Mouse (Mus musculus) CH12.LX (cell line): ENCODE data around the gene Ppp1r37. TPM values are rescaled to one million over a fixed set of nuclear protein-coding genes. Genes with fewer than 3 reads are reported as not detected.

Experiments used
- DNase-seq: peaks from one replicate; pipeline ENCODE4 v3.0.0-alpha.2; 2013; ENCODE audit errors: extremely low read depth
- H3K27ac ChIP-seq: 2 replicates; pipeline ENCODE4 v1.5.1; 2012; ENCODE audit warnings: low read depth, mild to moderate bottlenecking, control low read depth, moderate library complexity; ENCODE audit not compliant: insufficient read depth
- H3K27me3 ChIP-seq: replicated peaks from 2 replicates; pipeline ENCODE3; 2012; ENCODE audit warnings: inconsistent platforms
- H3K36me3 ChIP-seq, 2 experiments: replicated peaks in 1 of 2; 2 replicates each; pipeline versions ENCODE3 to v1.6.1; 2012; ENCODE audit warnings: inconsistent platforms in 1 of 2, low read length in 1 of 2, mild to moderate bottlenecking in 1 of 2, mixed read lengths in 1 of 2, moderate library complexity in 1 of 2; ENCODE audit not compliant: control insufficient read depth in 1 of 2, insufficient read depth in 1 of 2
- H3K4me1 ChIP-seq, 2 experiments: 2 replicates each; pipeline ENCODE4 v1.6.1; 2012; ENCODE audit warnings: inconsistent platforms in 1 of 2, moderate library complexity in 1 of 2; ENCODE audit not compliant: insufficient read depth in 2 of 2, control insufficient read depth in 1 of 2
- H3K4me2 ChIP-seq: 2 replicates; pipeline ENCODE4 v1.6.1; 2012; ENCODE audit warnings: low read depth, mild to moderate bottlenecking, control low read depth; ENCODE audit not compliant: poor library complexity, insufficient read depth, severe bottlenecking
- H3K4me3 ChIP-seq, 3 experiments: fragments of 150-350 bp in 1 of 3; sonication (generic) in 1 of 3; replicated peaks in 1 of 3; 2 replicates each; pipeline versions ENCODE3 to v1.5.1; 2011 to 2012; ENCODE audit warnings: low read depth in 2 of 3, low read length in 2 of 3, mild to moderate bottlenecking in 2 of 3, moderate library complexity in 2 of 3, control low read depth in 1 of 3, improper control_type of control experiment in 1 of 3, inconsistent platforms in 1 of 3, mixed read lengths in 1 of 3; ENCODE audit not compliant: poor library complexity in 1 of 3
- H3K79me2 ChIP-seq: replicated peaks from 2 replicates; pipeline ENCODE4 v1.6.1; 2012; ENCODE audit warnings: mild to moderate bottlenecking, moderate library complexity; ENCODE audit not compliant: control insufficient read depth, poor library complexity, insufficient read depth, severe bottlenecking; ENCODE audit errors: extremely low read depth
- H3K9ac ChIP-seq: 2 replicates; pipeline ENCODE4 v1.6.1; 2012; ENCODE audit warnings: low read depth, mild to moderate bottlenecking, control low read depth, moderate library complexity; ENCODE audit not compliant: insufficient read depth
- H3K9me3 ChIP-seq: replicated peaks from 2 replicates; pipeline ENCODE3; 2012; ENCODE audit warnings: low read length, inconsistent platforms, mixed read lengths
- ELF1 ChIP-seq: IDR thresholded peaks from 2 replicates; pipeline ENCODE4 v1.6.1; 2014; ENCODE audit warnings: low read depth, mild to moderate bottlenecking, inconsistent platforms, low read length, improper control_type of control experiment
- GABPA ChIP-seq: IDR thresholded peaks from 2 replicates; pipeline ENCODE4 v1.6.1; 2012; ENCODE audit warnings: low read depth, low read length, improper control_type of control experiment, inconsistent platforms; ENCODE audit not compliant: insufficient replicate concordance
- JUN ChIP-seq: IDR thresholded peaks from 2 replicates; pipeline ENCODE4 v1.6.1; 2011; ENCODE audit warnings: low read depth, mild to moderate bottlenecking, low read length, improper control_type of control experiment, moderate library complexity; ENCODE audit not compliant: insufficient read depth
- JUND ChIP-seq: conservative IDR thresholded peaks from 2 replicates; pipeline ENCODE4 v1.6.1; 2011; ENCODE audit warnings: low read depth, low read length, improper control_type of control experiment
- KAT2A ChIP-seq: IDR thresholded peaks from 2 replicates; pipeline ENCODE4 v1.6.1; 2012; ENCODE audit warnings: low read length, improper control_type of control experiment, inconsistent platforms; ENCODE audit not compliant: insufficient replicate concordance
- MAZ ChIP-seq: IDR thresholded peaks from 2 replicates; pipeline ENCODE4 v1.6.1; 2012; ENCODE audit warnings: low read depth, mild to moderate bottlenecking, inconsistent platforms, low read length, improper control_type of control experiment, moderate library complexity
- MEF2A ChIP-seq: IDR thresholded peaks from 2 replicates; pipeline ENCODE4 v1.6.1; 2014; ENCODE audit warnings: low read depth, mild to moderate bottlenecking, inconsistent platforms, low read length, improper control_type of control experiment, borderline replicate concordance
- MYC ChIP-seq: IDR thresholded peaks from 2 replicates; pipeline ENCODE4 v1.6.1; 2011; ENCODE audit warnings: low read depth, mild to moderate bottlenecking, improper control_type of control experiment, low read length
- NRF1 ChIP-seq: IDR thresholded peaks from 2 replicates; pipeline ENCODE4 v1.6.1; 2014; ENCODE audit warnings: low read depth, mild to moderate bottlenecking, inconsistent platforms, low read length, improper control_type of control experiment, moderate library complexity
- PAX5 ChIP-seq: IDR thresholded peaks from 2 replicates; pipeline ENCODE4 v1.6.1; 2012; ENCODE audit warnings: low read length, inconsistent platforms, mixed read lengths
- POLR2A ChIP-seq: IDR thresholded peaks from 2 replicates; pipeline ENCODE4 v1.6.1; 2011; ENCODE audit warnings: low read depth, mild to moderate bottlenecking, improper control_type of control experiment, low read length
- POLR2AphosphoS2 ChIP-seq: IDR thresholded peaks from 2 replicates; pipeline ENCODE4 v1.6.1; 2011; ENCODE audit warnings: low read depth, low read length, improper control_type of control experiment
- TBP ChIP-seq: conservative IDR thresholded peaks from 2 replicates; pipeline ENCODE4 v1.6.1; 2011; ENCODE audit warnings: low read depth, low read length, improper control_type of control experiment
- ZKSCAN1 ChIP-seq: IDR thresholded peaks from 2 replicates; pipeline ENCODE4 v1.6.1; 2012; ENCODE audit warnings: low read depth, inconsistent platforms, low read length, improper control_type of control experiment, borderline replicate concordance
- dilution Hi-C: fragments of 300-500 bp; cut with MboI; formaldehyde crosslinking; loops from 2 replicates; pipeline ENCODE4 v1.14.3; 2020; ENCODE audit warnings: low sequenced_read_pairs; ENCODE audit not compliant: extremely low pct_unique_long_range_greater_than_20kb, extremely low pct_ligation_motif_present
- in situ Hi-C: fragments of 300-500 bp; cut with MboI; formaldehyde crosslinking; loops from 3 replicates; pipeline ENCODE4 v1.14.3; 2019; ENCODE audit warnings: low sequenced_read_pairs, low pct_ligation_motif_present, low pct_unique_long_range_greater_than_20kb, mixed read lengths
- polyA plus RNA-seq: library from polyadenylated mRNA; unstranded; fragments of >175 nt; gene quantifications from 2 replicates; pipeline ENCODE4 v1.2.1, GENCODE M21; 2012; ENCODE audit warnings: low read depth; ENCODE audit not compliant: insufficient read length
- total RNA-seq, 2 experiments: library from RNA; depleted of rRNA; stranded (reverse); fragments of 300-350 nt in 1 of 2; fragments of >200 nt in 1 of 2; gene quantifications; 2 replicates each; pipeline ENCODE4 v1.2.3; 2012 to 2014

The Ppp1r37 gene
- total and polyA plus RNA-seq, 3 experiments, result 7.3 to 15.7 (median 13.8) TPM

DNA sequence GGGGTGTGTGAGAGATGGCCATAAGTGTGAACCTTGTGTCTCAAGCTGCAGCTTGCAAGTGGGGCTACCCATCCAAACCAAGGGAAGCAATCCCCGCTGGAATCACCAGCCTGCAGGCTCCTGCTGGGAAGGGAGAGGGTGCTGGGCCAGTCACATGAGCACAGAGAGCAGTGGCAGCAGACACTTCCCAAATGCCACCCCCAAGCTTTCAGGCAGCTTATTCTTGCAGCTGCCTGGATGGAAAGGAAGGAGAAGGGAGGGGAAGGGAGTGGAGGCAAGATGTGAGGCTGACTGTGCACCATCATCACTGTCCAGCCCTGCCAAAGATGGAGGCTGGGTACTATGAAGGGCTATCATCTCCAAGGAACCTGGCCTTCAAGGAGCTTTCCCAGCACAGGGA, 8.7 kb downstream of the Ppp1r37 start:
- Histone ChIP-seq H3K36me3 (peaks cover 34 to 92% of the 10 kb centered on the region in 2 experiments), H3K4me1 (peaks cover 1 to 17% of the 10 kb centered on the region in 2 experiments; a peak in 3 of 4 replicates)

DNA sequence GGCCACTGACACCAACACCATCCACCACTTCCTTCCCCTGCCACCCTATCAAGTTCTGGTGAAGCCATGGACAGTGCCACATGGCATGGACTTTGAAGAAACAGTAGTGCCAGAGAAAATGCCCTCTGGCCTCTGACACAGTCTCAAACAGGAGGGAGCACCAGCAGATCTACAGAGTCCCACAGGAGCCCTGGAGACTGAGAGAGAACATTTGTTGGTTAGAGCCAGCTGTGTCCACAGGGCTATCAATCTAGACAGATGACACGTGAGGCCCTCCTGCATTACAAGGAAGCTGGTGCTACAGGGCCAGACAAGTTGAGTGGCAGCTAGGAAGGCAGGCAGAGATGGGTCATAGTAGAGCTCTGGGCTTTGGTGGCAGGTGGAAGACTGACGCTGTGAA, 10.4 kb downstream of the Ppp1r37 start:
- Histone ChIP-seq H3K4me3 (no peak overlapping the region), H3K4me1 (no peaks in the 10 kb centered on the region), H3K27ac (no peak overlapping the region), H3K9ac (no peak overlapping the region)
- dilution Hi-C loops, result no loop called here
- TF ChIP-seq MAZ (no peak), ZKSCAN1 (no peak), POLR2A (no peak), NRF1 (no peak), MYC (no peak), POLR2AphosphoS2 (no peak), JUN (no peak), JUND (no peak), ELF1 (no peak), GABPA (no peak), MEF2A (no peak), TBP (no peak)
- TF ChIP-seq, all 38 proteins: peak for 0
- H3K4me2 ChIP-seq, result no peak overlapping the region
- peaks cover 35% of the 10 kb centered on the region for H3K79me2 ChIP-seq
- in situ Hi-C loops, result loop anchor here (25.0 kb wide), 1 partner anchor 140 kb away; the partner anchor contains the start of genes Ckm and Klc3
- no peaks in the 10 kb centered on the region for H3K9me3 ChIP-seq
- DNase-seq, result no peak
- peaks cover 35 to 92% of the 10 kb centered on the region in 2 experiments for H3K36me3 ChIP-seq
- no peaks in the 10 kb centered on the region for H3K27me3 ChIP-seq

More for the DNA sequence above, 8.7 kb downstream of the Ppp1r37 start:
- dilution Hi-C loops (no loop called here), in situ Hi-C loops (loop anchor here (25.0 kb wide), 1 partner anchor 142 kb away; the partner anchor contains the start of genes Ckm and Klc3)
- H3K27ac ChIP-seq, result no peak overlapping the region
- peaks cover 43% of the 10 kb centered on the region for H3K79me2 ChIP-seq
- no peak overlapping the region for H3K9ac ChIP-seq
- no peaks in the 10 kb centered on the region for H3K9me3 ChIP-seq
- H3K4me3 ChIP-seq, result no peak overlapping the region
- H3K27me3 ChIP-seq, result no peaks in the 10 kb centered on the region
- no peak overlapping the region for H3K4me2 ChIP-seq
- no peak for DNase-seq
- TF ChIP-seq PAX5 (no peak), KAT2A (no peak), ELF1 (no peak)
